Mouse (Mus musculus): ENCODE measurements around the gene Sbno1. TPM values are rescaled to one million over a fixed set of nuclear protein-coding genes. Genes with fewer than 3 reads are reported as not detected.
"Not testable (repeated sequence)": the region's sequence is repeated elsewhere in the genome, so short reads cannot be mapped to it uniquely, and the experiment has no call there.

Gene Sbno1
- polyA plus RNA-seq, 1 experiment from 2014 or later = 111 TPM

DNA sequence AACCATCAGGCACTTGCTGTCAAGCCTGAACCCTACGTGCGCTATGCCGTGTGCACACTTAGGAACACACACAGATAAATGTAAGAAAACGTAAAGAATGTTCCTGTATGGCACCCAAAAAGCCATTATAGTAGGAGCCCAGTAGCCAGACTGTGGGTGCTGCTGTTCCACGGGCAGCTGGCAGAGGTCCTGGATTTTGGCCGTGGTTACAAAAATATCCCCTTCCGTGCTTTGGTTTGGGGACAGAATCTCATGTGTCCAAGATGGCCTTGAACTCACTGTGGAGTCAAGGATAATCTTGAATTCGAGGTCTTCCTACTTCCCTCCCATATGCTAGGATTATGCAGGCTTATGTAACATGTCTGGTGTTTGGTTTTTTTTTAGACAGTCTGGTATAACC is 82.9 kb downstream of the Sbno1 start:
- H3K27ac ChIP-seq (replicated peaks) = peak overlapping the region; percentile 48; the same call in 1 of the 2 replicates

DNA sequence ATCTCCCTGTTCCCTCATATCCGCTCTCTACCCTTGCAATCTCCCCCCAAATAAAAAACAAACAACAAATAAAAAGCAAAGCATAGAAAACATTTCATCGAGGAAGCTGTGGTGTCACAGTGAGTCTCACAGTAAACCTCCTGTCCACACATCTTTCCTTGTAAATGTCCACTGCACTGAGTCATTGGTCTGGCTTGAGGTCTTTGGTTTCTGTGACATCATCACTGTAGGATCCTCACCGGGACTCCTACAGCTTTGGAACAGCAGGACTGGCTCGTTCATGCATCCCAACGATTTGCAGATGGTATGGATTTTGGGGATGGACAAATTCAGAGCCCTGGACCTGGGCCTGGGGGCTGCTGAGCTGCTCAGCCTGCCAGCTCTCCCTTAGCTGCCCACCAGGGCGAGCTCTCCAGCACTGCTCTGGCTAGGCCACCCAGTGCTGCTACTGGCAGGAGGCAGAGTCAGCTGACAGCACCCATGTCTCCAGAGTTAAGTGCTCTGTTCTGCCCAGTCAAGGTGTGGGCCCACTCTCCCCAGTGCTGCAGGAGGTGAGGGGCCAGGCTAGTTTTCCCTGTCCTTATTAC is 84.0 kb downstream of the Sbno1 start:
- H3K27ac ChIP-seq (replicated peaks); H3K4me3 ChIP-seq; H3K9ac ChIP-seq (replicated peaks); H3K9me3 ChIP-seq; H3K27me3 ChIP-seq; H3K4me2 ChIP-seq (replicated peaks): not testable (repeated sequence)
- H3K36me3 ChIP-seq = peaks cover 22% of the 10 kb centered on the region
- ATAC-seq (replicated peaks) = 0 out of 2 replicates have a peak, but pooled peaks have one; percentile 39
- H3K4me1 ChIP-seq = peaks cover 27% of the 10 kb centered on the region
- WGBS = 76% methylated on average over 6 of the region's 6 CpGs

More for the DNA sequence above, 82.9 kb downstream of the Sbno1 start:
- peaks cover 17% of the 10 kb centered on the region for H3K4me1 ChIP-seq
- H3K4me2 ChIP-seq (replicated peaks) = no peak overlapping the region
- H3K4me3 ChIP-seq = no peak overlapping the region
- H3K27me3 ChIP-seq = no peaks in the 10 kb centered on the region
- no peak overlapping the region for H3K9ac ChIP-seq (replicated peaks)
- H3K36me3 ChIP-seq = peaks cover 25% of the 10 kb centered on the region
- WGBS = 79% methylated on average over 8 of the region's 8 CpGs
- no peaks in the 10 kb centered on the region for H3K9me3 ChIP-seq
- ATAC-seq (replicated peaks) = no peak

DNA sequence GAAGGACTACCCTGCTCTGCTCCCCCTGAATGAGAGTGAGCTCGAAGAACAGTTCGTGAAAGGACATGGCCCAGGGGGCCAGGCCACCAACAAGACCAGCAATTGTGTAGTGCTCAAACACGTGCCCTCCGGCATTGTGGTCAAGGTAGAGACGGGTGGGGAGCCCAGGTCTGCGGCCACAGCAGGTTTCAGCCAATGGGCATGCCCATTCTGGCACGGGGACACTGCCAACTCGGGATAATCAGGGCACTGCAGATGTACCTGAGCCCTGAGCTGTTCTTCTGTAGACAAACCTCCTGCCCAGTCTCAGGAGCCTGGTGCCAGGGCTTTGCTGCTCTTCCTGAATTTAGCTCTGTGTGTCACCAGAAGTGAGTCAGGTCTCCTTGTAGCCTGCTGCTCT is 87.0 kb downstream of the Sbno1 start:
- H3K9ac ChIP-seq (replicated peaks) = no peak overlapping the region
- peak overlapping the region; percentile 91 for H3K27ac ChIP-seq (replicated peaks)
- 75% methylated on average over 8 of the region's 8 CpGs for WGBS
- H3K27me3 ChIP-seq = no peaks in the 10 kb centered on the region
- no peaks in the 10 kb centered on the region for H3K9me3 ChIP-seq
- H3K4me2 ChIP-seq (replicated peaks) = no peak overlapping the region
- peaks cover 56% of the 10 kb centered on the region for H3K4me1 ChIP-seq
- H3K4me3 ChIP-seq = no peak overlapping the region
- ATAC-seq (replicated peaks) = no peak
- no peaks in the 10 kb centered on the region for H3K36me3 ChIP-seq

DNA sequence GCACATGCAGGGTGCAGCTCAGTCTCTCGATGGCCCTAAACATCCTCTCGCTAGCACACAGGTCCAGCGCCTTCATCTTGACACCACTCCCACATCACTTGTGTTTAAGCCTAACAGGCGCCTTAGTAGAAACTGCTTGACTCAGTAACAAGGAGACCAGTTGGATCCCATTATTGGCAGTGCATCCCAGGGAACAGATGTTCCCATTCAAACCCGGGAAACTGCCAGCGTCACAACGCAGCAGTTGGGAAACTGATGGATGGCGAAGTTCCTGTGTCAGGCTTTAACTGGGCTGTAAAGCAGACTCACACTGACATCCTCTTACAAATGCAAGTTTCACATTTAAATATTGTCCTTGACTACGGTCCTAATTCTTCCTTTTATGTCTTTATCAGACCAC is 87.9 kb downstream of the Sbno1 start:
- H3K4me3 ChIP-seq = no peak overlapping the region
- peaks cover 59% of the 10 kb centered on the region for H3K4me1 ChIP-seq
- H3K4me2 ChIP-seq (replicated peaks) = no peak overlapping the region
- H3K27me3 ChIP-seq = no peaks in the 10 kb centered on the region
- no peaks in the 10 kb centered on the region for H3K9me3 ChIP-seq
- 34% methylated on average over 9 of the region's 9 CpGs for WGBS
- no peak overlapping the region for H3K9ac ChIP-seq (replicated peaks)
- no peaks in the 10 kb centered on the region for H3K36me3 ChIP-seq
- H3K27ac ChIP-seq (replicated peaks) = peak overlapping the region; percentile 91
- peak; percentile 39 for ATAC-seq (replicated peaks)

DNA sequence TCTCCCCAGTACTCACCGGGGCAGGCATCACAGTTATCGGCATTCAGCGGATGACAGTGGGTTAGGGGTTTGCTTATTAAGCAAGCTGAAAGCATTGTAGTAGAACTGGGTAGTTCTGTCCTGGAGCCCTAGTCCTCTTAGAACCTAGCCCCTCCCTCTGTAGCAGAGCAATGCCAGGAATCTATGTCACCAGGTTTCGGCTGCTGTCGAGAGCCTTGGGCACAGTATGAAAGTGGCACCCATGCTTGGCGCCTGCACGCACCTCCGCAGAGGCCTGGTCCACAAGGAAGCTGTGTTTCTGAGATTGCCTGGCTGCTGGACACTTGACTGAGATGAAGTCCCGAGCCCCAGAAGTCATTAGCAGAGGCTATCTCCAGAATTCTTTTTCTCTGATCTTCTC is 88.7 kb downstream of the Sbno1 start:
- no peaks in the 10 kb centered on the region for H3K9me3 ChIP-seq
- peaks cover 59% of the 10 kb centered on the region for H3K4me1 ChIP-seq
- peak overlapping the region; percentile 91 for H3K27ac ChIP-seq (replicated peaks)
- H3K36me3 ChIP-seq = no peaks in the 10 kb centered on the region
- no peak overlapping the region for H3K4me3 ChIP-seq
- WGBS = 75% methylated on average over 9 of the region's 9 CpGs
- no peak overlapping the region for H3K4me2 ChIP-seq (replicated peaks)
- ATAC-seq (replicated peaks) = no peak
- H3K9ac ChIP-seq (replicated peaks) = no peak overlapping the region
- H3K27me3 ChIP-seq = no peaks in the 10 kb centered on the region

DNA sequence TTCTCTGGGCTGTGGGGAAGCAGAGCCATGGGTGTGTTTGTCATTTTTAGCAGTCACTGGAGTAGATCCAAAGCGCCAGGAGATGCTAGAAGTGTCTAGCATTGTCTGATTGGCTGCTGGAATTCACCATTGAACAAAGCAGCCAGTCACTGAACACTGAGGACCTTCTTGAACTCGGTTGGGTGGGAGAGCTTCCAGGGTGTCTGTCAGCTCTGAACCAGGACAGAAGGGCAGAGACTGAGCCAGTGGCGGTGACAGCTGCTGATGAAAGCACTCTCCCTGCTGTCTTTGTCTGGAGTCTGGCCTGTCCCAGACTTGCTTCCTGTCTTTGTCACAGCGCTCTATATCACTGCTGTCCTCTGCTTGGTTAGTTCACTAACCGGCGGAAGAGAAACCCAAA is 91.4 kb downstream of the Sbno1 start:
- H3K4me1 ChIP-seq = peaks cover 61% of the 10 kb centered on the region
- peak overlapping the region; percentile 30; the same call in 1 of the 2 replicates for H3K9ac ChIP-seq (replicated peaks)
- H3K27ac ChIP-seq (replicated peaks) = peak overlapping the region; percentile 91
- H3K4me3 ChIP-seq = no peak overlapping the region
- H3K36me3 ChIP-seq = no peaks in the 10 kb centered on the region
- 24% methylated on average over 6 of the region's 6 CpGs for WGBS
- no peaks in the 10 kb centered on the region for H3K27me3 ChIP-seq
- no peak overlapping the region for H3K4me2 ChIP-seq (replicated peaks)
- peak; percentile 89 for ATAC-seq (replicated peaks)
- H3K9me3 ChIP-seq = no peaks in the 10 kb centered on the region

DNA sequence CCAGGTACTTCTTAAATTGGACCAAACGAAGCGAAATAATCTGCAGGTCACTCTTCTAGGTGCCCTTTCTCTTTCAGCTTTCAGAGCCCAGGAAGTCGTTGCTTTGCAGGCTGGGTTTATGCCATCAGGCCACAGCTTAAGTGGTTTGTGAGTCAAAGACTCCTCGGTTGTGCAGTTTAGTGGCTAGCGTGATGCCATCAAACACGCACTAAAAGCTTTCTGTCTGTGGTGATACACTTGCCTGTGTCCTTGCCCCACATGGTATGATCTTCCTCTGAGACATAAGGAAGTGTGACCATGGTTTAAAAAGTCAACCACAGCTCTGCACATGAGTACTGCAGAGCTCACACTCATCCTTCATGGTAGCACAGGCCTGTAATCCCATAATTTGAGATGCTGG is 95.7 kb downstream of the Sbno1 start:
- no peak overlapping the region for H3K27ac ChIP-seq (replicated peaks)
- WGBS = 84% methylated on average over 6 of the region's 6 CpGs
- no peak overlapping the region for H3K4me2 ChIP-seq (replicated peaks)
- H3K9me3 ChIP-seq = no peaks in the 10 kb centered on the region
- no peaks in the 10 kb centered on the region for H3K27me3 ChIP-seq
- no peak overlapping the region for H3K4me3 ChIP-seq
- H3K9ac ChIP-seq (replicated peaks) = no peak overlapping the region
- no peak for ATAC-seq (replicated peaks)
- peaks cover 40% of the 10 kb centered on the region for H3K4me1 ChIP-seq
- H3K36me3 ChIP-seq = no peaks in the 10 kb centered on the region

DNA sequence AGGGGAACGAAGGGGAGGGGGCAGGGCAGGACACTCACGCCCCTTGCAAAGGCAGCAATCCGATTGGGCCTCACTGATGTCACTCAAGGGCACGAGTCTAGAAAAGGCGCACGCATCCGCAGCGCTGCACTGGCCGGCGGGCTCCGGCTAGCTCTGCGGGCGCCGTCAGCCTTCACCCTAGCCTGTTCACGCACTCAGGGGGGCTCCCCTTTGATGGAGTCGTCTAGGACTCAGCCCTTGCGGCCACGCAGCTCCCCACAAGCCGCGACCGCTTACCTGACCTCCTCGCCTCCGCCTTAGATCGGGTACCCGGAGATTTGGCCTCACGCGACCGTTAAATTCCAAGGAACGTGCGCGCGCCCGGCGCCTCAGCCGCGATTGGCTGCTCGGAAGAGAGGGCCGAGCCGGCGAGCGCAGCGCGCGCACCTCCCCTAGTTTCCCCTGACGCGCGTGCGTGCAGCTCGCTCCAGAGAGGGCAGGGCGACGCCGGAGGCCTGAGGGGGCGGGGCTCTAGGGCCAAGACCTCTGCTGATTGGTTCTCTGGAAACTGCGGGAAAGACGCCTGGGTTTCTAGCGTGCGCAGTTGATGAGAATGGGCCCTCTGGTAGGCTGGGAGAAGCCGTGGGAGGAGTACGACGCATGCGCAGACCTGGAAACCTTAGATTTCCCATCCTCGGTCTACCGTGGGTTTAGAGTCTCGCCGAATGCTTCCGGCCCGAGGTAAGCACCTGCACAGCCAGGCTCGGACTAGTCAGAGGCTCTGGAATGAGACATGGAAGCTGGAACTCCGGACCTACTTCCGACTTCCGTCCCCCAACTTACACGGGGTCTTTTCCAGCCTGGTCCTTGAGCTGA is 98.1 kb downstream of the Sbno1 start, which contains the start of the genes Mphosph9 and 2810006K23Rik:
Gene Mphosph9 (minus strand): TSS at position 463 of the 855 bp plus-strand sequence.
Gene 2810006K23Rik (plus strand): TSS at position 580 of the 855 bp plus-strand sequence.
- H3K27me3 ChIP-seq = no peaks in the 10 kb centered on the region
- peaks cover 23% of the 10 kb centered on the region for H3K4me1 ChIP-seq
- H3K9me3 ChIP-seq = no peaks in the 10 kb centered on the region
- under 1% methylated on average over 72 of the region's 72 CpGs for WGBS
- peak; percentile 98 for ATAC-seq (replicated peaks)
- H3K36me3 ChIP-seq = peaks cover 13% of the 10 kb centered on the region; the same call in 1 of the 2 replicates
- H3K27ac ChIP-seq (replicated peaks) = peak within 1 kb of the TSS; percentile 99
- peak within 1 kb of the TSS; percentile 84 for H3K9ac ChIP-seq (replicated peaks)
- H3K4me3 ChIP-seq = peak within 1 kb of the TSS; percentile 88
- H3K4me2 ChIP-seq (replicated peaks) = peak within 1 kb of the TSS; percentile 93

DNA sequence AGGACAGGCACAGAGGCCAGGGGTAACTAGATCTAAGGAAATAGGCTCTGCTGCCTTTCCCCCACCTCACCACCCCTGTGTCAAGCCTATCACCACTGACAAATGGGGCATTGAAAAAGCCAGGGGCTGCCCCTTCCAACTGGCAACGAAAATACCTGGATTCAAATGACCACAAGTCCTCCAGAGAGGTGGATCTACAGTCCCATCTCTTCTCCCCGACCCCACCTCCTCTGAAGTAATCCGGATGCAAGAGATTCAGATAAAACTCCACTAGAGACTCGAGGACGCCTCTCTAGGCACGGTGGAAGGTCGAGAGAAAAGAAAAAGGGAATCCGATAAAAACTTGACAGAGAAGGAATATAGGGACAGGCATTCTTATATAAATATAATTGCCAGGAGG is 99.0 kb downstream of the Sbno1 start:
- no peak for ATAC-seq (replicated peaks)
- Histone ChIP-seq H3K36me3 (peaks cover 18% of the 10 kb centered on the region; the same call in 1 of the 2 replicates), H3K4me3 (peak overlapping the region; percentile 88), H3K4me2 (replicated peaks) (peak overlapping the region; percentile 75), H3K27ac (replicated peaks) (peak overlapping the region; percentile 99), H3K27me3 (no peaks in the 10 kb centered on the region), H3K9me3 (no peaks in the 10 kb centered on the region), H3K9ac (replicated peaks) (peak overlapping the region; percentile 84), H3K4me1 (peaks cover 23% of the 10 kb centered on the region)
- WGBS = 1% methylated on average over 8 of the region's 8 CpGs

Small RNA genes lying within 50 kb of the gene (microRNA-seq; reads per million reads assigned to microRNA genes)
- gene Gm27486 = 0.66 reads per million

Other genes starting within 250 kb of the Sbno1 start
- 10.9 and 11.4 TPM in 2 replicates for gene Pitpnm2, start 176.2 kb downstream of the Sbno1 start, polyA plus RNA-seq (2015; fragmentation: Nextera tagmentation; extraction: Ambion mirVana)
- 16.4 and 17.6 TPM in 2 replicates for gene Mphosph9, start 98.0 kb downstream of the Sbno1 start, polyA plus RNA-seq (2015; fragmentation: Nextera tagmentation; extraction: Ambion mirVana)
- gene 2810006K23Rik, start 97.9 kb downstream of the Sbno1 start, polyA plus RNA-seq (2015; fragmentation: Nextera tagmentation; extraction: Ambion mirVana) = 19.0 and 22.6 TPM in 2 replicates
- gene Cdk2ap1, start 62.9 kb downstream of the Sbno1 start, polyA plus RNA-seq (2015; fragmentation: Nextera tagmentation; extraction: Ambion mirVana) = 85.6 and 193 TPM in 2 replicates
- gene Kmt5a, start 13.9 kb upstream of the Sbno1 start, polyA plus RNA-seq (2015; fragmentation: Nextera tagmentation; extraction: Ambion mirVana) = 36.3 and 56.7 TPM in 2 replicates
- gene Rilpl2, start 52.4 kb upstream of the Sbno1 start, polyA plus RNA-seq (2015; fragmentation: Nextera tagmentation; extraction: Ambion mirVana) = 26.3 and 27.8 TPM in 2 replicates
- 24.9 and 26.0 TPM in 2 replicates for gene Snrnp35, start 57.1 kb upstream of the Sbno1 start, polyA plus RNA-seq (2015; fragmentation: Nextera tagmentation; extraction: Ambion mirVana)
- 11.6 and 12.8 TPM in 2 replicates for gene Rilpl1, start 105.4 kb upstream of the Sbno1 start, polyA plus RNA-seq (2015; fragmentation: Nextera tagmentation; extraction: Ambion mirVana)
- gene Tmed2, start 114.7 kb upstream of the Sbno1 start, polyA plus RNA-seq (2015; fragmentation: Nextera tagmentation; extraction: Ambion mirVana) = 372 and 377 TPM in 2 replicates
- gene Ddx55, start 126.9 kb upstream of the Sbno1 start, polyA plus RNA-seq (2015; fragmentation: Nextera tagmentation; extraction: Ambion mirVana) = 28.2 and 28.8 TPM in 2 replicates
- 70.3 and 70.5 TPM in 2 replicates for gene Eif2b1, start 153.1 kb upstream of the Sbno1 start, polyA plus RNA-seq (2015; fragmentation: Nextera tagmentation; extraction: Ambion mirVana)
- 52.6 and 57.3 TPM in 2 replicates for gene Gtf2h3, start 153.1 kb upstream of the Sbno1 start, polyA plus RNA-seq (2015; fragmentation: Nextera tagmentation; extraction: Ambion mirVana)
- 47.6 and 48.5 TPM in 2 replicates for gene Atp6v0a2, start 202.6 kb upstream of the Sbno1 start, polyA plus RNA-seq (2015; fragmentation: Nextera tagmentation; extraction: Ambion mirVana)

Data from forebrain, embryonic 15.5 days (tissue).